Mouse (Mus musculus) kidney, adult 2 months (tissue): ENCODE results near the gene Crip1.

Experiments used
- CTCF ChIP-seq: fragments of 200-500 bp; conservative IDR thresholded peaks from 2 replicates; pipeline ENCODE4 v1.5.1; 2011; ENCODE audit warnings: low read depth, mild to moderate bottlenecking, control low read depth, low read length, moderate library complexity, mixed read lengths; ENCODE audit not compliant: insufficient read depth, insufficient read length
- POLR2A ChIP-seq: fragments of 200-500 bp; IDR thresholded peaks from one replicate; pipeline ENCODE4 v1.6.1; 2011; ENCODE audit warnings: low read depth, low read length, control low read depth

DNA sequence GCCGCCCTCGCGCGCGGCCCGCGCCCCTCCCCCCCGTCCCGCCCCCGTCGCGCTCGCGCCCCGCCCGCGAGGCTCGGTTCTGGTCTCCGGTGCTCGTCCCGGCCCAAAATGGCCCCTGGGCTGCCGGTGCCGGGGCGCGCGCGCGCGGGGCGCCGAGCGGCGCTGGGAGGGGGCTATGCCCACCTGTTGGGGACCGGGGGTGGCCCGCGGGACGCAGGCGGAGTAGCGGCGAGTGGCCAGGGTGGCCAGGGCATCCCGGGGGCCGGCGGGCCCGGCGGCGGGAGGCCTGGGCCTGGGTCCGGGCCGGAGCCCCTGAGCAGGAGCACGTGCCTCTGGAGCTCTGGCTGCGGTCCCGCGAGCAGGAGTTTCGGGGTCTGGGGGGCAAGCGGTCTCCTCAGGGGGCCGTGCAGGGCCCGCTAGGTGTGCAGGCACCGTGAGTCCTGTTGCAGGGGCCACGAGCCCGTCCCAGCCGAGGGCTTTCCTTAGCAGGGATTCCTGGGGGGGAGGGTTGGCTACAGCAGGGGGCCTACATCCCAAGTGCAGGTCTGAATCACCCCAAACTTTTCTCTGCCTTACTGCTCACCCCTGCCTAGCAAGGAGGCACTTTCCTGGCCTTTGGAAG lies 47.5 kb upstream of the Crip1 start:
- TF ChIP-seq CTCF (no peak), POLR2A (no peak)
